Mouse (Mus musculus): ENCODE results near the gene P2ry6.

GRCm38 (mm10) chr7:100964242-100964641 lies 10.2 kb downstream of the P2ry6 start:
- TF ChIP-seq CTCF (IDR thresholded peaks at IDR 0.05; ENCODE audit: control insufficient read depth, insufficient read depth, insufficient read length) (no peak), MYOG (IDR thresholded peaks at IDR 0.05; ENCODE audit: control insufficient read depth, extremely low read depth, insufficient read length) (no peak), USF1 (IDR thresholded peaks at IDR 0.05; ENCODE audit: low read depth) (no peak)
